Mouse (Mus musculus) regulatory T cell (primary cell): ENCODE results near the gene N4bp1.

ENCODE experiments used
- in situ Hi-C: fragments of 300-600 bp; cut with MboI, MseI; formaldehyde crosslinking; loops from one replicate; pipeline ENCODE4 v1.15.1; 2025; ENCODE audit warnings: high pct_unique_total_duplicates

Gene N4bp1

GRCm38 (mm10) chr8:86862155-86862816 is 22.8 kb downstream of the N4bp1 start:
- in situ Hi-C loops = no loop called here

- in situ Hi-C loops = no loop called here
Observed at GRCm38 (mm10) chr8:86861516-86861915, 23.5 kb downstream of the N4bp1 start.

- in situ Hi-C loops = no loop called here
Observed at GRCm38 (mm10) chr8:86856248-86856647, 28.8 kb downstream of the N4bp1 start.

DNA sequence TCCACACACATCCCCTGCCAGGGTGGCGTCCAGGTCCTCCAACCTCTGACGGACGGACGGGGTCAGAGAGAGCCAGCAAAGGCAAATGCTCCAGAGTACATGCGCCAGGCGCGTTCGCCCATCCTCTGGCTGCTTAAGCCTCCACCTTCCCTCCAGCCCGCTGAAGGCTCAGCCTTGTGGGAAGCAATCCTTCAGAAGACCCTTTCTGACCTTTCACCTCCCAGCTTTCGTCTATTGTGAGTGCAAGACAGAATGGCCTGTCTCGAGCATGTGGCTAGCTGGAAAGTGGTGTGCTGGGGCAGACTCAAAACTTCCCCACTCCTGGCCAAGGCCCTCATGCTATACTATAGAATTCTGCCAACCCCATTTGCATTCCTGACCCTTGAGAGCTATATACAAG is 30.4 kb downstream of the N4bp1 start:
- in situ Hi-C loops = loop anchor here (5.0 kb wide), 1 partner anchor 57 kb away; no protein-coding TSS in a partner anchor

DNA sequence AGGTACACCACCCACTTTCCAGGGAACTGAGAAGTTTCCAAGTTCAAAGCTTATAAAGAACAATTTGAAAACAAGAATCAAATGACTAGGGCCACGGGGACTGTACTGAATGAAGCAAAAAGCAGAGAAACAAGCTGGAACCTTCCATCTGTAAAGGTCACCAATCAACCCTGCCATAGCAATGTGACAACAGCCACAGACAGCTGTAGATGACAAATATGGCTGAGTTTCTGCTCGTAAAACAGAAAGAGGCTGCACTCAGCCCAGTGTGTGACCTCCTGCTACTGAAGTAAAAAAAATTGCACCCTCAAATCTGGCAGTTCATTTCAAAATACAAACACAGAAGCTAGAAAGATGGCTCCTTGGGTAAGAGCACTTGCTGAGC is 31.1 kb downstream of the N4bp1 start:
- in situ Hi-C loops = loop anchor here (5.0 kb wide), 1 partner anchor 57 kb away; no protein-coding TSS in a partner anchor

DNA sequence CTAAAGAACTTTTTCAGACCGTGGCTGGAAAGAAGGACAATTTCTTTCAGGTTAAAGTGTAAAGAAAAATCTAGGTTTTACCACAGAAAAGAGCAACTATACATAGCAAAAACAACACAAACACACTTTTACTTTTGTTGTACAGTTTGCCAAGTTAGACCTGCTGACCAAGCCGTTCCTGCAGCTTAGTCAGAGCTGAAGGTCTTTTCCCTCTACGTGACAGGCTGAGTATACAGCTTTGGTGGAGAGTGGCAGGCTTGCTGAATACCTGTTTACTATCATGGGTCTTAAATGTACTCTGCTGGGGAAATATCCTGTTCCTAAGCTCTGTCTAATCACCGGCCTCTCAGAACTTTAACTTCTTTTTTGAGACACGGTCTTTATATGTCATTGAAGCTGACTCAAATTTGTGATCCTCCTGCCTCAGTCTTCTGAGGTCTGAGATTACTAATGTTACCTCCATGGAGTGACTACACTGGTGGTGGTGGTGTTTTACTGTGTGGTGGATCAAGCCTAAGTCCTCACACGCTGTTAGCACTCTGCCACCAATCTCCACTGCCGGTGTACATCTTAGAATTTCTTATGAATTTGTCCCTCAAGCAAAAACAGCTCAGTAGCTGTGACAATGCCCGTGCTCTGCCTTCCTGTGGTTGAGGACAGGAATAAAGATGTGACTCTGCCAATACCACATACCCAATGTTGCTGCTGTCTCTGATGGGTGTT is 31.6 kb downstream of the N4bp1 start:
- in situ Hi-C loops = loop anchor here (5.0 kb wide), 1 partner anchor 56 kb away; no protein-coding TSS in a partner anchor

DNA sequence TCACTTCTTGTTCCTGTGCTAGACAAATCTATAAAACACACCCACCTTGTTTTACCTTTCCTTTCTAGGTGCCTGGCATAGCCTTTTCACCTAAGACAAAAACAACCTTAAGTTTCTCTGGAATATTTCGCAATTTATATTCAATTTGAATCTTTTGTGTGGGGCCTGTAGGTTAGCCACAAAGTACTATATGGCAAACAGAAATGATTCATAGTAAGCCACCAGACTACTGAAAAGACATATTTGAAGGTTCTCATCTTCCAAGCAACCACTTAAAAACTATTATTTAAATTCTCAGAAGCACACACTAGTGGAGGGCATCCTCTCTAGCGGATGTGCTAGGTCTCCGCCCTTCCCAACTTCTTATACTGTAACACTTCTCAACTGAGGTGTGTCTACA is 32.6 kb downstream of the N4bp1 start:
- in situ Hi-C loops = loop anchor here (5.0 kb wide), 1 partner anchor 55 kb away; no protein-coding TSS in a partner anchor

- in situ Hi-C loops = no loop called here
Observed at GRCm38 (mm10) chr8:86848876-86849275, 36.2 kb downstream of the N4bp1 start.

GRCm38 (mm10) chr8:86848401-86848800 is 36.7 kb downstream of the N4bp1 start:
- in situ Hi-C loops = no loop called here

GRCm38 (mm10) chr8:86847091-86847490 is 38.0 kb downstream of the N4bp1 start:
- in situ Hi-C loops = no loop called here

GRCm38 (mm10) chr8:86845875-86846274 is 39.2 kb downstream of the N4bp1 start:
- in situ Hi-C loops = no loop called here

GRCm38 (mm10) chr8:86844856-86845255 is 40.2 kb downstream of the N4bp1 start:
- in situ Hi-C loops = no loop called here

GRCm38 (mm10) chr8:86843896-86844295 is 41.2 kb downstream of the N4bp1 start:
- in situ Hi-C loops = no loop called here

GRCm38 (mm10) chr8:86841556-86842309 is 43.3 kb downstream of the N4bp1 start:
- in situ Hi-C loops = no loop called here

DNA sequence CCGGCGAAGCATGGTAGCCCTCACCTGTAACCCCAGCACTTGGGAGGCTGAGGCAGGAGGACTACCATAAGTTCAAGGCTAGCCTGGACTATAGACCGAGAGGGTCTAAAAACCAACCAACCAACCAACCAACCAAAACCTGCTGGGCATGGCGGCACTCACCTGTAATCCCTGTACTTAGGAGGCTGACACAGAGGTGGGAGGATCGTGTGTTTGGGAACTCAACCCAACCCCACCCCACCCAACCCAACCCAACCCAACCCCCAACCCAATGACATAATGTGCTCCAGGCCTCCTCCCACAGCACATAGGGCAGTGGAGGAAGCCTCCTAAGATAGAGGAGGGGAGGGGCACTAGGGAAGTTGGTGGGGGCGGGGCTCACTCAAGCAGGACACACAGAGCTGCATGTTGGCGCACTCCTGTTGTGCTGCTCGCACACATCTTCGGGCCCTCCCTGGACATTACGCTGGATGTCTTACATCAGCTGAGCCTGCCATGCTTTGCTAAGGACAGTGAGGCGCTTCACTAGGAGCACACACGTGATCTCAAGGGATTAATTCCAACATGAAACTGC is 44.9 kb downstream of the N4bp1 start:
- in situ Hi-C loops = no loop called here

DNA sequence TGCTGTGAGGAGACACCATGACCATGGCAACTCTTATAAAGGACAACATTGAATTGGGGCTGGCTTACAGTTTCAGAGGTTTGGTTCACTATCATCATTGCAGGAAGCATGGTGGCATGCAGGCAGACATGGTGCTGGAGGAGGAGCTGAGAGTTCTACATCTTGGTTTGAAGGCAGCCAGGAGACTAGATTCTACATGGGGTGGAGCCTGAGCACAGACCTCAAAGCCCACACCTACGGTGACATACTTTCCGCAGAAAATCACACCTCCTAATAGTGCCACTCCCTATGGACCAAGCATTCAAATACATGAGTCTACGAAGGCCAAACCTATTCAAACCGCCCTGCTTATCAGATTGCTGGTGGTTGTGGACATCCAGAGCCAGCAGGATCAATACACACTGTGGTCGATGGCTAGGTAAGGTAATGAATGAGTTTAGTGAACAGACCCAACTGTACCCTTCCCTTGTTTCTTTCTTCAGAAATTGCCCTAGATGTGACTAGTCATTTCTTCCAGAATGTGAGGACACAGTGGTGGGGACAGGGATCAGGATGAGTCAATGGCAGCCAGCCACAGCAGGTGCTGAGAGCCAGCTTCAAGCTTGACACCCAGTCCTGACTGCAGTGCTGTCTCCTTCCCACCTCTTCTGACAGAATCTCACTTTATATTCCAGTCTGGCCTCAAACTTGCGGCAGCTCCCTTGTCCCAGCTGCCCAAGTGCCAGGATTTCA is 46.2 kb downstream of the N4bp1 start:
- in situ Hi-C loops = no loop called here

DNA sequence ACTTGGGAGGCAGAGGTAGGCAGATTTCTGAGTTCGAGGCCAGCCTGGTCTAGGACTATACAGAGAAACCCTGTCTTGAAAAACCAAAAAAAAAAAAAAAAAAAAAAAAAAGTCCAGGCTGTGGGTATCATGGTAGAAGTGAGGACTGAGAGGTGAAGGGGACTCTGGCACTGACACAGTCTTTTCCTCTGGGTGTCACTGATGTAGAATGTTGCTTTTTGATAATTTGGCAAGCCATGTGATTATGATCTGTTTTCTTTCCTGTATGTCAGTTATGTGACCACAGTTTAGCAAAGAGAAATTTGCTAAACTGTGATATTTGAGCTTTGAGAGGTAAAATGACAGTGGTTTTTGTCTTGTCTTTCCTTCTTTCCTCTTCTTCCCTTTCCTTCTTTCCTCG is 47.8 kb downstream of the N4bp1 start:
- in situ Hi-C loops = no loop called here

- in situ Hi-C loops = no loop called here
Observed at GRCm38 (mm10) chr8:86835881-86836280, 49.2 kb downstream of the N4bp1 start.

DNA sequence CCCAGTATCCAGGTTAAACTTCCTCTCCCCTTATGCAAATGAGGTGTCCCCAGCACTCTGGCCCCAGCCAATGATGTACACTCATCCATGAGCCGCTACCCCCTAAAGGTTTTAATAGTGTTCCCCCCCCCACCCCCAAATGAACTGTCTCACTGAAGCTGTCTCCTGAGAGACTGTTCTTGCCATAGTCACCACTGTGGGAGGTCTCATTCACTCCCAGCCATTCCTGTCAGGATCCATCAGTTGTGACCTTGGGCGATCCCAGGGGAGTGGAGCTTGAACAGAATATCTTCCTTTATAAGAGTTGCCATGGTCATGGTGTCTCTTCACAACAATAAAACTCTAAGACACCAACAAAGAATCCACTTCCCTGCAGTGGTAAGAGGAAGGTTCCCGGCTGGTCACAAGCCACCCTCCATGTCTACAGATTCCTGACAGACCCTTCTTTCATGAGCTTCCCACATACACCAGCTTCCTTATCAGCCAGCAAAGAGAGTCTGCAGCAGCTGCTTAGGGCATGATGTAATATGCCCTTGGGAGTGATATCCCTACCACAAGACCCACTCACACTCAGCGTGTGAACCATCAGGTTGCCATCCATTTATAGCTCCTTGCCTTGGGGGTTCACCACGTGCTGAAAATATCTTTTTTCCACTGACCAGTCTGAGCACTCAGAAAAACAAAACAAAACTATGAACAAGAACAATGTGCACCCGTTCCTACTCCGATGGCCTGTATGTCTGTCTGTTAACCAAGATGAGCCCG is 50.4 kb downstream of the N4bp1 start:
- in situ Hi-C loops = no loop called here

- in situ Hi-C loops = no loop called here
Observed at GRCm38 (mm10) chr8:86833937-86834336, 51.1 kb downstream of the N4bp1 start.

DNA sequence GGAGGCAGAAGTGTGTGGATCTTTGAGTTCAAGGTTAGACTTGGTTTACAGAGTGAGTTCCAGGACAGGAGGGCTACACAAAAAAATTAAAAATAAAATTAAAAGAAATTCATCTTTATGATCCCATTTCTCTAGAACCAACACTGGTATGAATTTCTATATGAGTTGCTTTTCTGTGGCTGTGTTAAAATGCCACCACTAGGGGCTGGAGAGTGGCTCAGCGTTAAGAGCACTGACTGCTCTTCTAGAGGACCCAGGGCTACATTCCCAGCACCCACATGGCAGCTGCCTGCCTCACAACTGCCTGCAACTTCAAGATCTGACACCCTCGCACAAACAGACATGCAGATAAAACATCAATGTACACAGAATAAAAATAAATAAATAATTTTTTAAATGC is 56.1 kb downstream of the N4bp1 start:
- in situ Hi-C loops = no loop called here
